Mouse (Mus musculus) embryonic fibroblast, embryonic 13.5 days (primary cell): ENCODE measurements around the gene Atp2c2.

ENCODE experiments used
- CTCF ChIP-seq: IDR thresholded peaks from 2 replicates; pipeline ENCODE4 v1.5.1; 2011; ENCODE audit warnings: mild to moderate bottlenecking, control low read depth, low read length, moderate library complexity, borderline replicate concordance; ENCODE audit not compliant: insufficient read depth
- POLR2A ChIP-seq: IDR thresholded peaks from 2 replicates; pipeline ENCODE4 v1.6.1; 2011; ENCODE audit warnings: low read depth, mild to moderate bottlenecking, control low read depth, low read length, moderate library complexity

- TF ChIP-seq POLR2A (no peak), CTCF (no peak)
Observed at GRCm38 (mm10) chr8:119715221-119715620, 15.4 kb downstream of the Atp2c2 start.
